8 mouse cellular contexts compared by ENCODE assay signal in genomic region chr10:28843755-28844717, GRCm38 (mm10).
DNase-seq lines count a peak whose midpoint lies in the region; ATAC-seq and TF ChIP-seq lines count a peak whose summit lies in the region.

No protein-coding gene starts in this region.

- H3K27ac ChIP-seq in heart, embryonic 13.5 days (replicated peaks), result no peak overlapping the region
- no peak overlapping the region for H3K27ac ChIP-seq in heart, embryonic 11.5 days (ENCODE audit: low read depth, low read length)
- no peak overlapping the region for H3K27ac ChIP-seq in hindbrain, embryonic 16.5 days (ENCODE audit: low read depth, low read length)
- no peak overlapping the region for H3K27ac ChIP-seq in midbrain, embryonic 10.5 days (replicated peaks)

- H3K4me2 ChIP-seq in heart, embryonic 13.5 days, result peak overlapping the region; percentile 27; the same call in 1 of the 2 replicates
- no peak overlapping the region for H3K4me2 ChIP-seq in heart, embryonic 11.5 days
- H3K4me2 ChIP-seq in hindbrain, embryonic 16.5 days (ENCODE audit: low read length), result no peak overlapping the region

- peak; percentile 79; the same call in 1 of the 2 replicates for TF ChIP-seq CTCF in brain, embryonic 14.5 days (IDR thresholded peaks at IDR 0.05; ENCODE audit: borderline replicate concordance, extremely low read depth, insufficient read depth, insufficient read length)

- WGBS in heart, embryonic 13.5 days, result 23% methylated on average over 7 of the region's 7 CpGs
- WGBS in heart, embryonic 11.5 days (ENCODE audit: insufficient replicate concordance), result 25% methylated on average over 7 of the region's 7 CpGs
- 30% methylated on average over 7 of the region's 7 CpGs for WGBS in hindbrain, embryonic 16.5 days
- WGBS in midbrain, embryonic 10.5 days, result 33% methylated on average over 7 of the region's 7 CpGs

- H3K27me3 ChIP-seq in heart, embryonic 13.5 days (replicated peaks), result no peaks in the 10 kb centered on the region
- no peaks in the 10 kb centered on the region for H3K27me3 ChIP-seq in heart, embryonic 11.5 days (ENCODE audit: control insufficient read depth, insufficient read depth, low read length)
- H3K27me3 ChIP-seq in hindbrain, embryonic 16.5 days (replicated peaks; ENCODE audit: control insufficient read depth, insufficient read depth, low read length), result no peaks in the 10 kb centered on the region
- H3K27me3 ChIP-seq in midbrain, embryonic 10.5 days (ENCODE audit: low read depth, poor library complexity, severe bottlenecking), result no peaks in the 10 kb centered on the region

- H3K36me3 ChIP-seq in heart, embryonic 13.5 days, result no peaks in the 10 kb centered on the region
- H3K36me3 ChIP-seq in heart, embryonic 11.5 days (ENCODE audit: control insufficient read depth, insufficient read depth, low read length), result no peaks in the 10 kb centered on the region
- no peaks in the 10 kb centered on the region for H3K36me3 ChIP-seq in hindbrain, embryonic 16.5 days (ENCODE audit: control insufficient read depth, insufficient read depth, low read length)
- H3K36me3 ChIP-seq in midbrain, embryonic 10.5 days, result no peaks in the 10 kb centered on the region

- H3K4me1 ChIP-seq in heart, embryonic 13.5 days, result peaks cover 3% of the 10 kb centered on the region; the same call in 1 of the 2 replicates
- no peaks in the 10 kb centered on the region for H3K4me1 ChIP-seq in heart, embryonic 11.5 days (ENCODE audit: control insufficient read depth, insufficient read depth, low read length)
- H3K4me1 ChIP-seq in hindbrain, embryonic 16.5 days (ENCODE audit: control insufficient read depth, insufficient read depth, low read depth, low read length), result no peaks in the 10 kb centered on the region
- no peaks in the 10 kb centered on the region for H3K4me1 ChIP-seq in midbrain, embryonic 10.5 days

- H3K9ac ChIP-seq in heart, embryonic 13.5 days, result no peak overlapping the region
- no peak overlapping the region for H3K9ac ChIP-seq in heart, embryonic 11.5 days (ENCODE audit: low read depth, low read length)
- no peak overlapping the region for H3K9ac ChIP-seq in hindbrain, embryonic 16.5 days (ENCODE audit: low read depth, low read length)

- no peak overlapping the region for H3K4me3 ChIP-seq in heart, embryonic 13.5 days
- H3K4me3 ChIP-seq in heart, embryonic 11.5 days (ENCODE audit: low read depth, low read length), result no peak overlapping the region
- H3K4me3 ChIP-seq in hindbrain, embryonic 16.5 days (ENCODE audit: low read length), result no peak overlapping the region
- H3K4me3 ChIP-seq in midbrain, embryonic 10.5 days, result no peak overlapping the region

- no peak for TF ChIP-seq POLR2A in brain, embryonic 14.5 days (IDR thresholded peaks at IDR 0.05; ENCODE audit: borderline replicate concordance, extremely low read depth, insufficient read depth, insufficient read length, poor library complexity, severe bottlenecking)

- no peak for ATAC-seq in heart, embryonic 13.5 days (ENCODE audit: extremely low read depth, insufficient number of reproducible peaks, low FRiP score, low TSS enrichment)
- ATAC-seq in heart, embryonic 11.5 days (replicated peaks; ENCODE audit: insufficient number of reproducible peaks, low FRiP score, low TSS enrichment), result no peak
- peak; percentile 65; the same call in 1 of the 2 replicates for ATAC-seq in hindbrain, embryonic 16.5 days

- H3K9me3 ChIP-seq in heart, embryonic 13.5 days, result no peaks in the 10 kb centered on the region
- H3K9me3 ChIP-seq in heart, embryonic 11.5 days (replicated peaks; ENCODE audit: control insufficient read depth, low read length), result no peaks in the 10 kb centered on the region
- no peaks in the 10 kb centered on the region for H3K9me3 ChIP-seq in hindbrain, embryonic 16.5 days (ENCODE audit: control insufficient read depth, low read length)
- no peaks in the 10 kb centered on the region for H3K9me3 ChIP-seq in midbrain, embryonic 10.5 days (replicated peaks)

- DNase-seq in brain, embryonic 14.5 days (ENCODE audit: low read depth), result peak; percentile 86
- DNase-seq in fat pad, adult 2 months (ENCODE audit: extremely low read depth, low read depth, low spot score), result peak; percentile 7
- DNase-seq in layer of hippocampus, postnatal 36 days, result peak; percentile 20 to 46
- DNase-seq in midbrain, embryonic 10.5 days (ENCODE audit: low spot score), result peak; percentile 49
- DNase-seq in spleen, postnatal 4 days (ENCODE audit: low spot score in 2 of 2), result peak; percentile 13 to 65

Comparison
In these comparisons a context has a peak if more than half of its experiments do, and no peak if none do; other contexts are left out.
1. DNase-seq: peak in every context shown above with its lines; median percentile 86 in brain, embryonic 14.5 days; 49 in midbrain, embryonic 10.5 days; 39 in spleen, postnatal 4 days; 33 in layer of hippocampus, postnatal 36 days; 7 in fat pad, adult 2 months.